Mouse (Mus musculus): ENCODE results near the gene Vsig8. TPM values are rescaled to one million over a fixed set of nuclear protein-coding genes. Genes with fewer than 3 reads are reported as not detected.

Gene Vsig8
- polyA plus RNA-seq, 1 experiment, result not detected

DNA sequence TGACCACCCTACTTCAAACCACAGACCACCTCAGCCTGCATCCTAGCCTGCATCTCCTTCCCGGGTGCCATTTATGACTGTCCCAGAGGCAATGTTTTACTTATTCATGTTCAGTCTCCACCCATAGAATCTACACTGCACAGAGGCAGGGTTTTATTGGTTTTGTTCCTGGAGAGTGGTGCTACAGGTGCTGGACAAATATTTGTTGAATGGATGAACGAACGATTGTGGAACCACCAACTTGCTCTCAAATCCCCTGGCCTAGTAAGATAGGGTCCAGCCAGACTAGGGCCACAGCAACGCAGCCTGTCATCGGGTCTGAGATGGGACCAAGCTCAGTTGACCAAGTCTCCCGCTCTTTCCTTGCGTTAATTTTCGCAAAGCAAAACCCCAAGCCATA, 45.8 kb upstream of the Vsig8 start:
- Histone ChIP-seq H3ac (ENCODE audit: control insufficient read depth, insufficient read length, low read depth) (no peak overlapping the region), H3K4me3 (ENCODE audit: insufficient read depth, poor library complexity, severe bottlenecking) (no peak overlapping the region), H3K36me3 (ENCODE audit: control insufficient read depth, insufficient read depth) (peaks cover 44% of the 10 kb centered on the region), H3K79me2 (ENCODE audit: control insufficient read depth, insufficient read depth) (peaks cover 17% of the 10 kb centered on the region), H3K27me3 (ENCODE audit: control insufficient read depth, insufficient read depth, insufficient read length) (no peaks in the 10 kb centered on the region), H3K79me3 (ENCODE audit: low read depth) (peaks cover 7% of the 10 kb centered on the region)
- no peak for TF ChIP-seq MYOG (IDR thresholded peaks at IDR 0.05; ENCODE audit: control insufficient read depth, extremely low read depth, insufficient read length)
- TF ChIP-seq FOSL1 (IDR thresholded peaks at IDR 0.05; ENCODE audit: insufficient read depth, low read length, poor library complexity, severe bottlenecking), result no peak
- TF ChIP-seq USF1 (IDR thresholded peaks at IDR 0.05; ENCODE audit: low read depth), result no peak
- no peak for TF ChIP-seq MYOD1 (IDR thresholded peaks at IDR 0.05; ENCODE audit: control insufficient read depth, insufficient read length, low read depth)
- TF ChIP-seq CEBPB (IDR thresholded peaks at IDR 0.05; ENCODE audit: low read depth), result no peak
- TF ChIP-seq CTCF (IDR thresholded peaks at IDR 0.05; ENCODE audit: control insufficient read depth, insufficient read depth, insufficient read length), result no peak
- TF ChIP-seq MAX (IDR thresholded peaks at IDR 0.05), result no peak

DNA sequence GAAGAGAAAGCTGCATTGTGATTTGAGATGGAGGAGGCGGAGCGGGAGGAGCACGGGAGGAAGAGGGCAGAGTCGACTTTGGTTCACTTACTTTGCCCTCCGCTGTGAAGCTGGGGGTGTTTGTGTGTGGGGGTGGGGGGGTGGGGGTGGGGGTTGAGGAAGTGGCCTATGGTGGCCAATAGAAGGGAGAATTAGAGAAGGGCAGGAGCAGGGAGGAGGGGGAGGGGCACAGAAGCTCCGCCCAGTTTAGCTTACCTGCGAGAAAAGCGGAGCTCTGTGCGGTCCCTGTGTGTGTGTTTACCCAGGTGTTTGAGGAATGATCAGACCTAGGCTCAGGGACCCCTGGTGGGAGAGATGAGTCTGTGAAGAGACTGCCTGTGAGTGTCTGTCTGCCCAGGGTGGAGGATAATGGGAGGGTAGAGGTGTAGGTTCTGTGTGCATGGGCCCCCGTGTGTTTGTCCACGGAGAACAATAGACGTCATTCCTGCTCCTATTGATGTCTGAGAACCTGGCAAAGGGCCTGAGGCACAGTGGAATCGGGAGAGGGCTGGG, 45.2 kb upstream of the Vsig8 start:
- Histone ChIP-seq H3K27me3 (ENCODE audit: control insufficient read depth, insufficient read depth, insufficient read length) (no peaks in the 10 kb centered on the region), H3K79me2 (ENCODE audit: control insufficient read depth, insufficient read depth) (peaks cover 12% of the 10 kb centered on the region), H3ac (ENCODE audit: control insufficient read depth, insufficient read length, low read depth) (no peak overlapping the region), H3K79me3 (ENCODE audit: low read depth) (peaks cover 3% of the 10 kb centered on the region), H3K36me3 (ENCODE audit: control insufficient read depth, insufficient read depth) (peaks cover 38% of the 10 kb centered on the region), H3K4me3 (ENCODE audit: insufficient read depth, poor library complexity, severe bottlenecking) (no peak overlapping the region)
- TF ChIP-seq MYOD1 (IDR thresholded peaks at IDR 0.05; ENCODE audit: control insufficient read depth, insufficient read length, low read depth), result no peak
- no peak for TF ChIP-seq USF1 (IDR thresholded peaks at IDR 0.05; ENCODE audit: low read depth)
- TF ChIP-seq MYOG (IDR thresholded peaks at IDR 0.05; ENCODE audit: control insufficient read depth, extremely low read depth, insufficient read length), result no peak
- TF ChIP-seq CTCF (IDR thresholded peaks at IDR 0.05; ENCODE audit: control insufficient read depth, insufficient read depth, insufficient read length), result no peak
- TF ChIP-seq FOSL1 (IDR thresholded peaks at IDR 0.05; ENCODE audit: insufficient read depth, low read length, poor library complexity, severe bottlenecking), result no peak
- TF ChIP-seq MAX (IDR thresholded peaks at IDR 0.05), result no peak
- no peak for TF ChIP-seq CEBPB (IDR thresholded peaks at IDR 0.05; ENCODE audit: low read depth)

DNA sequence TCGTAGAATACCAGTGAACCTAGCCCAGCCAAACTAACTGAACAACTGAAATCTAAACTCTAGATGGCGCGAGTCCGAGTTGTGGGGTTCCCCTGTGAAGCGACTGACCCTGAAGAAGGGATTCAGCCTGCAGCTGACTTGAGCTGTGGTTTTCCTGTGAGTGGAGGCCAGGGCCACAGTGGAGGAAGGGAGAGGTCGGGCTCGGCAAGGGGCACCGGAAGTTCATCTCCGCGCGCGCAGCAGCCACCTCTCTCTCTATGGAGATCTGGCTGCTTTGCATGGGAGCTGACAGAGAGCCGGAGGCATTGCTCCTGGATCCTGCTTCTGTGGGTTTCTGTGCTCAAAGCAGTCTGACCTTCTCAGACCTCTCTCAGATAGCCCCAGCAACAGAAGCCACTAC, 42.8 kb upstream of the Vsig8 start:
- Histone ChIP-seq H3K27me3 (ENCODE audit: control insufficient read depth, insufficient read depth, insufficient read length) (no peaks in the 10 kb centered on the region), H3K4me3 (ENCODE audit: insufficient read depth, poor library complexity, severe bottlenecking) (no peak overlapping the region), H3ac (ENCODE audit: control insufficient read depth, insufficient read length, low read depth) (no peak overlapping the region), H3K79me2 (ENCODE audit: control insufficient read depth, insufficient read depth) (no peaks in the 10 kb centered on the region), H3K79me3 (ENCODE audit: low read depth) (no peaks in the 10 kb centered on the region), H3K36me3 (ENCODE audit: control insufficient read depth, insufficient read depth) (peaks cover 15% of the 10 kb centered on the region)
- TF ChIP-seq MYOD1 (IDR thresholded peaks at IDR 0.05; ENCODE audit: control insufficient read depth, insufficient read length, low read depth) (no peak), CTCF (IDR thresholded peaks at IDR 0.05; ENCODE audit: control insufficient read depth, insufficient read depth, insufficient read length) (no peak), MAX (IDR thresholded peaks at IDR 0.05) (no peak), FOSL1 (IDR thresholded peaks at IDR 0.05; ENCODE audit: insufficient read depth, low read length, poor library complexity, severe bottlenecking) (no peak), USF1 (IDR thresholded peaks at IDR 0.05; ENCODE audit: low read depth) (no peak), MYOG (IDR thresholded peaks at IDR 0.05; ENCODE audit: control insufficient read depth, extremely low read depth, insufficient read length) (no peak), CEBPB (IDR thresholded peaks at IDR 0.05; ENCODE audit: low read depth) (no peak)

DNA sequence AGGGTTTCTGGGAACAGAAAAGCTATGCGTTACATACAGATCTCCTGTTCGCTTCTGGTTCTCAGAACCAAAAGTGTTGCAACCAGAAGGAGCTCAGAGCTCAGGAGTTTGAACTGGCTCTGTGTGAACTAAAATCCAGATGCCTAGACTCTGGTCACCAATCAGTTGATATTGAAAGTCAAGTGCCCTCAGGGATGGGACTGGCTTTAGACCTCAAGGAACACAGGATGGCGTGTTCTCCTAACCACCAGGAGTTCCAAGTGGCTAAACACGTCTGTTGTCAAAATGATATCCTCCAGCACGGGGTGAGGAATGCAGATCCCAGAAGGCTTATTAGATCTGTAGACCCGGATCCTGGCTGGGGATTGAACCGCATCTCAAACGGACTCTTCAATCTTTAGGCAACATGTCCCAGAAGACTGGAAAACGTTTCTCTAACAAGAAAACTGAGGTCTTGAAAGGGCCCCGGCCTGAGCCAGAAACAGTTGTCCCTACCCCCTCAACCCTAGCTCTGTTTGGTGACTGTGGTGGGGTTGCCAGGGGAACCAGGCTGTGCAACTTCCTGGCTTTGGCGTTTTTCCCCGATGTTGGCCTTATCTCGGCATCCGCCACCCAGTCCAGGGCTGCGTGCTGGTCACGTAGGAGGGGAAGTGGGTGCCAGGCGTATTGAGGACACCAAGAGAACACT, 42.1 kb upstream of the Vsig8 start:
- no peaks in the 10 kb centered on the region for H3K79me2 ChIP-seq (ENCODE audit: control insufficient read depth, insufficient read depth)
- no peak for TF ChIP-seq USF1 (IDR thresholded peaks at IDR 0.05; ENCODE audit: low read depth)
- no peak for TF ChIP-seq MYOD1 (IDR thresholded peaks at IDR 0.05; ENCODE audit: control insufficient read depth, insufficient read length, low read depth)
- TF ChIP-seq MYOG (IDR thresholded peaks at IDR 0.05; ENCODE audit: control insufficient read depth, extremely low read depth, insufficient read length), result no peak
- no peak for TF ChIP-seq CTCF (IDR thresholded peaks at IDR 0.05; ENCODE audit: control insufficient read depth, insufficient read depth, insufficient read length)
- no peak for TF ChIP-seq FOSL1 (IDR thresholded peaks at IDR 0.05; ENCODE audit: insufficient read depth, low read length, poor library complexity, severe bottlenecking)
- TF ChIP-seq MAX (IDR thresholded peaks at IDR 0.05), result no peak
- no peak for TF ChIP-seq CEBPB (IDR thresholded peaks at IDR 0.05; ENCODE audit: low read depth)
- H3ac ChIP-seq (ENCODE audit: control insufficient read depth, insufficient read length, low read depth), result no peak overlapping the region
- H3K4me3 ChIP-seq (ENCODE audit: insufficient read depth, poor library complexity, severe bottlenecking), result no peak overlapping the region
- peaks cover 8% of the 10 kb centered on the region for H3K36me3 ChIP-seq (ENCODE audit: control insufficient read depth, insufficient read depth)
- H3K27me3 ChIP-seq (ENCODE audit: control insufficient read depth, insufficient read depth, insufficient read length), result no peaks in the 10 kb centered on the region
- no peaks in the 10 kb centered on the region for H3K79me3 ChIP-seq (ENCODE audit: low read depth)

DNA sequence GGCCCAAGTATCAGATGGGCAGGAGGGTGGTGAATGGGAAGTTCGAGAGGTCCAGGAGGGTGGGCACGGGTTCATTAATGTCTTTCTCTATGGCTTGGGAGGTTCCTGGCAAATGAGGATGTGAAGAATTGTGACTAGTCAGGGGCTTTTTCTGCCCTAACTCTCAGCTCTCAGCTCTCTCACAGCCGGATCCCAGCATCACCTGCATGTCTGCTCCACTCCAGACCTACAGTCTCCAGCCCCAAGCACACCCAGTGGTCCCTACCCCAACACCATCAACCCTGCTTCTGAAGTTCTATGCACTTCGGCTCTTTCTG, 41.6 kb upstream of the Vsig8 start:
- no peaks in the 10 kb centered on the region for H3K79me2 ChIP-seq (ENCODE audit: control insufficient read depth, insufficient read depth)
- H3ac ChIP-seq (ENCODE audit: control insufficient read depth, insufficient read length, low read depth), result no peak overlapping the region
- no peaks in the 10 kb centered on the region for H3K27me3 ChIP-seq (ENCODE audit: control insufficient read depth, insufficient read depth, insufficient read length)
- H3K4me3 ChIP-seq (ENCODE audit: insufficient read depth, poor library complexity, severe bottlenecking), result no peak overlapping the region
- peaks cover 3% of the 10 kb centered on the region for H3K36me3 ChIP-seq (ENCODE audit: control insufficient read depth, insufficient read depth)
- TF ChIP-seq FOSL1 (IDR thresholded peaks at IDR 0.05; ENCODE audit: insufficient read depth, low read length, poor library complexity, severe bottlenecking) (no peak), CEBPB (IDR thresholded peaks at IDR 0.05; ENCODE audit: low read depth) (no peak), USF1 (IDR thresholded peaks at IDR 0.05; ENCODE audit: low read depth) (no peak), MAX (IDR thresholded peaks at IDR 0.05) (no peak), CTCF (IDR thresholded peaks at IDR 0.05; ENCODE audit: control insufficient read depth, insufficient read depth, insufficient read length) (no peak), MYOG (IDR thresholded peaks at IDR 0.05; ENCODE audit: control insufficient read depth, extremely low read depth, insufficient read length) (no peak), MYOD1 (IDR thresholded peaks at IDR 0.05; ENCODE audit: control insufficient read depth, insufficient read length, low read depth) (no peak)
- no peaks in the 10 kb centered on the region for H3K79me3 ChIP-seq (ENCODE audit: low read depth)
